ENCODE assay signal across 9 mouse cellular contexts in genomic region chr11:109444600-109444999, GRCm38 (mm10). TPM values are rescaled to one million over a fixed set of nuclear protein-coding genes. Genes with fewer than 3 reads are reported as not detected.
DNase-seq lines count a peak whose midpoint lies in the region; ATAC-seq and TF ChIP-seq lines count a peak whose summit lies in the region.
"Had no signal": no experiment of that assay in that cellular context is flagged by ENCODE, and none has a peak within 500 bp of the region (broad histone marks: within the 10 kb centered on the region; RNA-seq: fewer than 3 reads in every experiment).

No protein-coding gene starts in this region.

- no peak for TF ChIP-seq EP300 in heart, adult 2 months (IDR thresholded peaks at IDR 0.05; ENCODE audit: insufficient read depth, low read depth, low read length)

- H3K27ac ChIP-seq in heart, adult 2 months, result no peak overlapping the region
- H3K27ac ChIP-seq in testis, adult 2 months (ENCODE audit: control insufficient read depth, insufficient read depth, low read depth, low read length), result no peak overlapping the region
- H3K27ac ChIP-seq: neural tube, embryonic 13.5 days had no signal

- 70% methylated on average over 7 of the region's 7 CpGs for WGBS in heart, adult 2 months

- peaks cover 1% of the 10 kb centered on the region; the same call in 1 of the 2 replicates for H3K79me2 ChIP-seq in heart, adult 2 months (replicated peaks; ENCODE audit: control insufficient read depth, insufficient read depth, low read length)

- TF ChIP-seq POLR2A in heart, adult 2 months (IDR thresholded peaks at IDR 0.05; ENCODE audit: insufficient read depth, low read depth, low read length), result no peak
- TF ChIP-seq POLR2A in testis, adult 2 months (IDR thresholded peaks at IDR 0.05; ENCODE audit: control insufficient read depth, low read depth, low read length), result no peak

- intact Hi-C loops in heart, adult 2 months (cut with DNase I), result loop anchor here (2.0 kb wide), 1 partner anchor 416 kb away; no protein-coding TSS in a partner anchor

- no peaks in the 10 kb centered on the region for H3K36me3 ChIP-seq in heart, adult 2 months (ENCODE audit: control insufficient read depth, insufficient read depth, low read length)
- no peaks in the 10 kb centered on the region for H3K36me3 ChIP-seq in testis, adult 2 months (ENCODE audit: control insufficient read depth, insufficient read depth, low read length)
- H3K36me3 ChIP-seq: neural tube, embryonic 13.5 days had no signal

- no peak for DNase-seq in heart, adult 2 months
- no peak for DNase-seq in heart, adult 11 months
- no peak for DNase-seq in testis, postnatal 14 days (ENCODE audit: low spot score)
- DNase-seq in retina, postnatal 1 day, result peak; percentile 59
- DNase-seq in urinary bladder, adult 2 months (ENCODE audit: low spot score), result no peak
- no peak for DNase-seq in gastrocnemius, postnatal 25 days

- no peak overlapping the region for H3K9ac ChIP-seq in heart, adult 2 months (ENCODE audit: low read depth, low read length)
- H3K9ac ChIP-seq: neural tube, embryonic 13.5 days had no signal

- H3K4me3 ChIP-seq in heart, adult 2 months, result no peak overlapping the region
- no peak overlapping the region for H3K4me3 ChIP-seq in testis, adult 2 months (ENCODE audit: control insufficient read depth, low read depth, low read length)
- H3K4me3 ChIP-seq: neural tube, embryonic 13.5 days had no signal

- 0 out of 2 replicates have a peak, but pooled peaks have one; percentile 60 for ATAC-seq in erythroid progenitor cell, adult 5-6 weeks (replicated peaks; ENCODE audit: low FRiP score, poor library complexity, severe bottlenecking)

- peak; percentile 59 for TF ChIP-seq CTCF in heart, adult 2 months (IDR thresholded peaks at IDR 0.05)
- TF ChIP-seq CTCF in testis, adult 2 months (IDR thresholded peaks at IDR 0.05; ENCODE audit: control insufficient read depth, insufficient read depth, insufficient replicate concordance, low read depth, low read length), result peak; percentile 26; the same call in 1 of the 2 replicates

- peaks cover 1% of the 10 kb centered on the region; the same call in 1 of the 2 replicates for H3K4me1 ChIP-seq in heart, adult 2 months (ENCODE audit: control insufficient read depth, insufficient read depth, low read length)
- H3K4me1 ChIP-seq in testis, adult 2 months (ENCODE audit: control insufficient read depth, insufficient read depth, low read length), result peaks cover 6% of the 10 kb centered on the region

- no peaks in the 10 kb centered on the region for H3K27me3 ChIP-seq in heart, adult 2 months (ENCODE audit: control insufficient read depth, insufficient read depth, low read length)
- no peaks in the 10 kb centered on the region for H3K27me3 ChIP-seq in testis, adult 2 months (ENCODE audit: control insufficient read depth, insufficient read depth, low read length)

RNA-seq across cellular contexts. Expression of gene Amz2, which starts 18.9 kb away (rescaled TPM):
- total RNA-seq in heart, adult 2 months (2021), result 10 to 100 TPM; 50.2 to 57.5 TPM
- polyA plus RNA-seq in heart, adult 2 months (2012; rRNA removed), result 52.4 and 99.9 TPM in 2 replicates
- 353 and 458 TPM in 2 replicates for polyA plus RNA-seq in testis, adult 2 months (2012; rRNA removed)
- 16.6 and 32.7 TPM in 2 replicates for total RNA-seq in erythroid progenitor cell, adult 5-6 weeks (2015; ENCODE audit: low replicate concordance)
- 10.1 and 18.6 TPM in 2 replicates for total RNA-seq in erythroid progenitor cell, adult 5-6 weeks (2017; ENCODE audit: low replicate concordance)
- 46.3 and 47.4 TPM in 2 replicates for polyA plus RNA-seq in urinary bladder, adult 2 months (2012; rRNA removed)
- 10 to 100 TPM; 54.0 to 63.0 TPM for total RNA-seq in gastrocnemius, postnatal 25 days (2021)

RNA-seq across cellular contexts. Expression of gene Arsg, which starts 28.6 kb away (rescaled TPM):
- 1 to 10 TPM; 1.2 to 1.3 TPM for total RNA-seq in heart, adult 2 months (2021)
- polyA plus RNA-seq in heart, adult 2 months (2012; rRNA removed), result 1.5 and 1.8 TPM in 2 replicates
- polyA plus RNA-seq in testis, adult 2 months (2012; rRNA removed), result 3.1 and 3.3 TPM in 2 replicates
- 2.9 and 5.4 TPM in 2 replicates for total RNA-seq in erythroid progenitor cell, adult 5-6 weeks (2015; ENCODE audit: low replicate concordance)
- total RNA-seq in erythroid progenitor cell, adult 5-6 weeks (2017; ENCODE audit: low replicate concordance), result 0.91 and 3.3 TPM in 2 replicates
- 6.7 and 7.0 TPM in 2 replicates for polyA plus RNA-seq in urinary bladder, adult 2 months (2012; rRNA removed)
- 1 to 10 TPM; 2.6 to 4.7 TPM for total RNA-seq in gastrocnemius, postnatal 25 days (2021)

RNA-seq across cellular contexts. Expression of gene Slc16a6, which starts 28.8 kb away (rescaled TPM):
- 1 to 10 TPM; 4.9 to 8.2 TPM for total RNA-seq in heart, adult 2 months (2021)
- 1.8 and 2.1 TPM in 2 replicates for polyA plus RNA-seq in heart, adult 2 months (2012; rRNA removed)
- 1.3 and 1.9 TPM in 2 replicates for polyA plus RNA-seq in testis, adult 2 months (2012; rRNA removed)
- total RNA-seq in erythroid progenitor cell, adult 5-6 weeks (2015; ENCODE audit: low replicate concordance), result 94.7 and 107 TPM in 2 replicates
- total RNA-seq in erythroid progenitor cell, adult 5-6 weeks (2017; ENCODE audit: low replicate concordance), result 35.6 and 52.4 TPM in 2 replicates
- polyA plus RNA-seq in urinary bladder, adult 2 months (2012; rRNA removed), result 1.2 and 2.4 TPM in 2 replicates
- total RNA-seq in gastrocnemius, postnatal 25 days (2021), result 10 to 100 TPM in 1 of 2 experiments, 1 to 10 TPM in 1; 7.0 to 11.5 TPM

RNA-seq across cellular contexts. Expression of gene 9930022D16Rik, which starts 30.9 kb away (rescaled TPM):
- total RNA-seq in heart, adult 2 months (2021), result not detected
- not detected in 2 replicates for polyA plus RNA-seq in heart, adult 2 months (2012; rRNA removed)
- not detected in 2 replicates for polyA plus RNA-seq in testis, adult 2 months (2012; rRNA removed)
- not detected in 2 replicates for total RNA-seq in erythroid progenitor cell, adult 5-6 weeks (2015; ENCODE audit: low replicate concordance)
- not detected in 2 replicates for total RNA-seq in erythroid progenitor cell, adult 5-6 weeks (2017; ENCODE audit: low replicate concordance)
- polyA plus RNA-seq in urinary bladder, adult 2 months (2012; rRNA removed), result not detected in 2 replicates
- not detected for total RNA-seq in gastrocnemius, postnatal 25 days (2021)
- polyA plus RNA-seq: neural tube, embryonic 13.5 days had no signal
